Mouse (Mus musculus): Measurements from ENCODE around the gene Ptprm. TPM values are rescaled to one million over a fixed set of nuclear protein-coding genes. Genes with fewer than 3 reads are reported as not detected.

The Ptprm gene
- total RNA-seq, 2 experiments from 2014 or later = 0.22 TPM; not detected in 1

GRCm38 (mm10) chr17:67290662-67291240 lies 63.5 kb downstream of the Ptprm start:
- no peak for ATAC-seq (ENCODE audit: poor library complexity, severe bottlenecking)

GRCm38 (mm10) chr17:67287501-67287900 lies 66.8 kb downstream of the Ptprm start:
- ATAC-seq (ENCODE audit: poor library complexity, severe bottlenecking) = no peak

GRCm38 (mm10) chr17:67281640-67282170 lies 72.6 kb downstream of the Ptprm start:
- no peak for ATAC-seq (ENCODE audit: poor library complexity, severe bottlenecking)

GRCm38 (mm10) chr17:67277124-67277910 lies 76.9 kb downstream of the Ptprm start:
- no peak for ATAC-seq (ENCODE audit: poor library complexity, severe bottlenecking)

- ATAC-seq (ENCODE audit: poor library complexity, severe bottlenecking) = peak; percentile 45
These were observed 79.6 kb downstream of the Ptprm start for GRCm38 (mm10) chr17:67274531-67275094.

GRCm38 (mm10) chr17:67272928-67273327 lies 81.3 kb downstream of the Ptprm start:
- no peak for ATAC-seq (ENCODE audit: poor library complexity, severe bottlenecking)

- ATAC-seq (ENCODE audit: poor library complexity, severe bottlenecking) = no peak
These were observed 85.7 kb downstream of the Ptprm start for GRCm38 (mm10) chr17:67268475-67269080.

GRCm38 (mm10) chr17:67266270-67266669 lies 88.0 kb downstream of the Ptprm start:
- ATAC-seq (ENCODE audit: poor library complexity, severe bottlenecking) = no peak

GRCm38 (mm10) chr17:67265520-67265919 lies 88.7 kb downstream of the Ptprm start:
- ATAC-seq (ENCODE audit: poor library complexity, severe bottlenecking) = no peak

- ATAC-seq (ENCODE audit: poor library complexity, severe bottlenecking) = no peak
These were observed 89.5 kb downstream of the Ptprm start for GRCm38 (mm10) chr17:67264716-67265115.

- ATAC-seq (ENCODE audit: poor library complexity, severe bottlenecking) = no peak
These were observed 91.2 kb downstream of the Ptprm start for GRCm38 (mm10) chr17:67263024-67263423.

GRCm38 (mm10) chr17:67260016-67260415 lies 94.2 kb downstream of the Ptprm start:
- no peak for ATAC-seq (ENCODE audit: poor library complexity, severe bottlenecking)

GRCm38 (mm10) chr17:67257780-67258179 lies 96.5 kb downstream of the Ptprm start:
- ATAC-seq (ENCODE audit: poor library complexity, severe bottlenecking) = no peak

- no peak for ATAC-seq (ENCODE audit: poor library complexity, severe bottlenecking)
These were observed 98.1 kb downstream of the Ptprm start for GRCm38 (mm10) chr17:67256171-67256570.

- ATAC-seq (ENCODE audit: poor library complexity, severe bottlenecking) = no peak
These were observed 100.8 kb downstream of the Ptprm start for GRCm38 (mm10) chr17:67253445-67253844.

- no peak for ATAC-seq (ENCODE audit: poor library complexity, severe bottlenecking)
These were observed 101.3 kb downstream of the Ptprm start for GRCm38 (mm10) chr17:67252992-67253391.

GRCm38 (mm10) chr17:67245273-67245875 lies 108.9 kb downstream of the Ptprm start:
- no peak for ATAC-seq (ENCODE audit: poor library complexity, severe bottlenecking)

- no peak for ATAC-seq (ENCODE audit: poor library complexity, severe bottlenecking)
These were observed 111.3 kb downstream of the Ptprm start for GRCm38 (mm10) chr17:67242774-67243495.

GRCm38 (mm10) chr17:67241951-67242773 lies 112.1 kb downstream of the Ptprm start:
- ATAC-seq (ENCODE audit: poor library complexity, severe bottlenecking) = no peak
